Mouse (Mus musculus) CH12.LX (cell line): ENCODE results near the gene Foxr1.

Experiments
- CTCF ChIP-seq, 2 experiments: IDR thresholded peaks in 1 of 2; conservative IDR thresholded peaks in 1 of 2; 2 replicates each; pipeline ENCODE4 v1.5.1; 2011 to 2012; ENCODE audit warnings: low read depth in 2 of 2, low read length in 2 of 2, improper control_type of control experiment in 1 of 2, inconsistent platforms in 1 of 2, mild to moderate bottlenecking in 1 of 2, moderate library complexity in 1 of 2
- EP300 ChIP-seq: IDR thresholded peaks from 2 replicates; pipeline ENCODE4 v1.6.1; 2011; ENCODE audit warnings: low read length, improper control_type of control experiment
- HCFC1 ChIP-seq: IDR thresholded peaks from 2 replicates; pipeline ENCODE4 v1.6.1; 2012; ENCODE audit warnings: low read depth, mild to moderate bottlenecking, inconsistent platforms, low read length, improper control_type of control experiment
- MAFK ChIP-seq: IDR thresholded peaks from 2 replicates; pipeline ENCODE4 v1.6.1; 2011; ENCODE audit warnings: low read length, improper control_type of control experiment; ENCODE audit not compliant: insufficient replicate concordance
- MAX ChIP-seq: IDR thresholded peaks from 2 replicates; pipeline ENCODE4 v1.6.1; 2011; ENCODE audit warnings: low read length, improper control_type of control experiment
- MAZ ChIP-seq: IDR thresholded peaks from 2 replicates; pipeline ENCODE4 v1.6.1; 2012; ENCODE audit warnings: low read depth, mild to moderate bottlenecking, inconsistent platforms, low read length, improper control_type of control experiment, moderate library complexity
- POLR2AphosphoS2 ChIP-seq: IDR thresholded peaks from 2 replicates; pipeline ENCODE4 v1.6.1; 2011; ENCODE audit warnings: low read depth, low read length, improper control_type of control experiment
- ZNF384 ChIP-seq: IDR thresholded peaks from 2 replicates; pipeline ENCODE4 v1.6.1; 2012; ENCODE audit warnings: low read depth, low read length, improper control_type of control experiment, inconsistent platforms

- no peak for TF ChIP-seq EP300
- no peak for TF ChIP-seq MAZ
- TF ChIP-seq ZNF384: no peak
- TF ChIP-seq MAFK: no peak
- TF ChIP-seq MAX: no peak
- peak; percentile 48 to 76 for TF ChIP-seq CTCF (conservative IDR thresholded peaks at IDR 0.05 in 1 of 2, IDR thresholded peaks at IDR 0.05 in 1 of 2; ENCODE audit: low read depth in 2 of 2, low read length in 2 of 2)
- no peak for TF ChIP-seq POLR2AphosphoS2
- TF ChIP-seq HCFC1: no peak
Observed at GRCm38 (mm10) chr9:44389273-44389672, 51.7 kb downstream of the Foxr1 start.
